In the genomic region with DNA sequence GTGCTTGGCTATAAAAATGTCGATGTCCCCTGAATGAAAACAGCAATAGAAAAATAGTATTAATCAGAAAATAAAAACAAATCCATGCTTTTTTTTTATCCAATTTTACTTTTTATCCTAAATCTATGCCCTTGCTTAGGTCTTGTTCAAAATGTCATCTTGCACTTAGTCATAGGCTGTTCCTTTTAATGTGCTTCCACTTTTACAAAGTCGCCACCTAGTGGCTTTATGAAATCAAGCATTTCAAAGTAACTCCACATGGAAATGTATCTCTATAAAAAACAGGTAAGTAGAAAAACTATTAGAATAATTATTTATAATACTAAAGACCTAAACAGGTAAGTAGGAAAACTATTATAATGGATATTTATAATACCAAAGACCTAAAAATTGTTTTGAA, we compare ENCODE assay signal across 7 mouse cellular contexts. TPM values are rescaled to one million over a fixed set of nuclear protein-coding genes. Genes with fewer than 3 reads are reported as not detected.
A peak's percentile ranks its signal among the peaks of the same experiment; 100 is the strongest.
DNase-seq lines count a peak whose midpoint lies in the region; ATAC-seq lines count a peak whose summit lies in the region.

No protein-coding gene starts in this region.

- no peak overlapping the region for H3K27ac ChIP-seq in forebrain, embryonic 13.5 days
- no peak overlapping the region for H3K27ac ChIP-seq in midbrain, embryonic 14.5 days (replicated peaks; ENCODE audit: low read depth, low read length)
- no peak overlapping the region for H3K27ac ChIP-seq in heart, embryonic 11.5 days (ENCODE audit: low read depth, low read length)

- 43% methylated on average over 2 of the region's 2 CpGs for WGBS in forebrain, embryonic 13.5 days
- 48% methylated on average over 2 of the region's 2 CpGs for WGBS in midbrain, embryonic 14.5 days
- 41% methylated on average over 2 of the region's 2 CpGs for WGBS in heart, embryonic 11.5 days (ENCODE audit: insufficient replicate concordance)

- peak; percentile 39 to 75 for DNase-seq in left cerebral cortex, postnatal 14 days (ENCODE audit: low spot score in 2 of 2)
- DNase-seq in left cerebral cortex, postnatal 36 days (ENCODE audit: low spot score in 2 of 2) = no peak
- DNase-seq in Muller cell, postnatal 12 days (ENCODE audit: inconsistent ontology term) = peak; percentile 22
- peak; percentile 83 for DNase-seq in midbrain, embryonic 14.5 days
- no peak for DNase-seq in left cerebral cortex, adult 18-20 months (ENCODE audit: low spot score in 2 of 2)

- H3K4me2 ChIP-seq in forebrain, embryonic 13.5 days = no peak overlapping the region
- H3K4me2 ChIP-seq in midbrain, embryonic 14.5 days (ENCODE audit: low read length) = no peak overlapping the region
- H3K4me2 ChIP-seq in heart, embryonic 11.5 days = no peak overlapping the region

- H3K4me3 ChIP-seq in forebrain, embryonic 13.5 days = no peak overlapping the region
- no peak overlapping the region for H3K4me3 ChIP-seq in midbrain, embryonic 14.5 days (replicated peaks; ENCODE audit: low read depth, low read length)
- no peak overlapping the region for H3K4me3 ChIP-seq in heart, embryonic 11.5 days (ENCODE audit: low read depth, low read length)

- peak; percentile 65 for ATAC-seq in forebrain, embryonic 13.5 days
- ATAC-seq in midbrain, embryonic 14.5 days (ENCODE audit: low FRiP score, low TSS enrichment) = peak; percentile 61; the same call in 1 of the 2 replicates
- ATAC-seq in heart, embryonic 11.5 days (replicated peaks; ENCODE audit: insufficient number of reproducible peaks, low FRiP score, low TSS enrichment) = no peak

- peaks cover 10% of the 10 kb centered on the region for H3K4me1 ChIP-seq in forebrain, embryonic 13.5 days
- H3K4me1 ChIP-seq in midbrain, embryonic 14.5 days (ENCODE audit: control insufficient read depth, insufficient read depth, low read length) = peaks cover 7% of the 10 kb centered on the region
- H3K4me1 ChIP-seq in heart, embryonic 11.5 days (ENCODE audit: control insufficient read depth, insufficient read depth, low read length) = peaks cover 7% of the 10 kb centered on the region; the same call in 1 of the 2 replicates

- H3K36me3 ChIP-seq in forebrain, embryonic 13.5 days (ENCODE audit: poor library complexity, severe bottlenecking) = peaks cover 32% of the 10 kb centered on the region
- H3K36me3 ChIP-seq in midbrain, embryonic 14.5 days (ENCODE audit: control insufficient read depth, insufficient read depth, low read length) = peaks cover 33% of the 10 kb centered on the region
- peaks cover 5% of the 10 kb centered on the region for H3K36me3 ChIP-seq in heart, embryonic 11.5 days (ENCODE audit: control insufficient read depth, insufficient read depth, low read length)

- H3K9me3 ChIP-seq in forebrain, embryonic 13.5 days (replicated peaks) = no peaks in the 10 kb centered on the region
- H3K9me3 ChIP-seq in midbrain, embryonic 14.5 days (ENCODE audit: control insufficient read depth, low read length) = no peaks in the 10 kb centered on the region
- no peaks in the 10 kb centered on the region for H3K9me3 ChIP-seq in heart, embryonic 11.5 days (replicated peaks; ENCODE audit: control insufficient read depth, low read length)

- no peaks in the 10 kb centered on the region for H3K27me3 ChIP-seq in forebrain, embryonic 13.5 days
- H3K27me3 ChIP-seq in midbrain, embryonic 14.5 days (ENCODE audit: control insufficient read depth, insufficient read depth, low read length) = no peaks in the 10 kb centered on the region
- H3K27me3 ChIP-seq in heart, embryonic 11.5 days (ENCODE audit: control insufficient read depth, insufficient read depth, low read length) = no peaks in the 10 kb centered on the region

- H3K9ac ChIP-seq in forebrain, embryonic 13.5 days = no peak overlapping the region
- no peak overlapping the region for H3K9ac ChIP-seq in midbrain, embryonic 14.5 days (replicated peaks; ENCODE audit: low read length)
- no peak overlapping the region for H3K9ac ChIP-seq in heart, embryonic 11.5 days (ENCODE audit: low read depth, low read length)

- intact Hi-C loops in left cerebral cortex, postnatal 14 days (cut with DNase I) = no loop called here
- intact Hi-C loops in left cerebral cortex, postnatal 36 days (cut with DNase I) = loop anchor here (10.0 kb wide), 1 partner anchor 1021 kb away; no protein-coding TSS in a partner anchor

RNA-seq across cellular contexts. Expression of gene Iqub, which starts 1.3 kb away (rescaled TPM):
- under 1 TPM; 0.79 to 0.95 TPM for total RNA-seq in left cerebral cortex, postnatal 14 days (2021)
- 1 to 10 TPM; 1.5 to 2.6 TPM for total RNA-seq in left cerebral cortex, postnatal 36 days (2021)
- 0.80 and 1.5 TPM in 2 replicates for polyA plus RNA-seq in forebrain, embryonic 13.5 days (2015; fragmentation: Nextera tagmentation; extraction: Ambion mirVana)
- polyA plus RNA-seq in midbrain, embryonic 14.5 days (2014; fragmentation: Nextera tagmentation; extraction: Ambion mirVana) = 1.3 and 1.6 TPM in 2 replicates
- total RNA-seq in left cerebral cortex, adult 18-20 months (2021) = 1 to 10 TPM; 1.5 to 2.7 TPM
- 0.30 and 0.48 TPM in 2 replicates for polyA plus RNA-seq in heart, embryonic 11.5 days (2014; fragmentation: Nextera tagmentation; extraction: Ambion mirVana)

RNA-seq across cellular contexts. Expression of gene Ndufa5, which starts 11.6 kb away (rescaled TPM):
- total RNA-seq in left cerebral cortex, postnatal 14 days (2021) = 100 to 1,000 TPM; 223 to 227 TPM
- total RNA-seq in left cerebral cortex, postnatal 36 days (2021) = 100 to 1,000 TPM; 247 to 273 TPM
- 316 and 362 TPM in 2 replicates for polyA plus RNA-seq in forebrain, embryonic 13.5 days (2015; fragmentation: Nextera tagmentation; extraction: Ambion mirVana)
- 348 and 442 TPM in 2 replicates for polyA plus RNA-seq in midbrain, embryonic 14.5 days (2014; fragmentation: Nextera tagmentation; extraction: Ambion mirVana)
- 100 to 1,000 TPM; 262 to 301 TPM for total RNA-seq in left cerebral cortex, adult 18-20 months (2021)
- polyA plus RNA-seq in heart, embryonic 11.5 days (2014; fragmentation: Nextera tagmentation; extraction: Ambion mirVana) = 597 and 625 TPM in 2 replicates

RNA-seq across cellular contexts. Expression of gene Asb15, which starts 11.7 kb away (rescaled TPM):
- total RNA-seq in left cerebral cortex, postnatal 14 days (2021) = not detected
- not detected for total RNA-seq in left cerebral cortex, postnatal 36 days (2021)
- not detected in 2 replicates for polyA plus RNA-seq in forebrain, embryonic 13.5 days (2015; fragmentation: Nextera tagmentation; extraction: Ambion mirVana)
- polyA plus RNA-seq in midbrain, embryonic 14.5 days (2014; fragmentation: Nextera tagmentation; extraction: Ambion mirVana) = 0.09 TPM in 1 of 2 replicates, not detected in the other
- not detected for total RNA-seq in left cerebral cortex, adult 18-20 months (2021)
- 0.11 and 0.15 TPM in 2 replicates for polyA plus RNA-seq in heart, embryonic 11.5 days (2014; fragmentation: Nextera tagmentation; extraction: Ambion mirVana)

Comparison
In these comparisons a context has a peak if more than half of its experiments do, and no peak if none do; other contexts are left out.
1. DNase-seq: peak in left cerebral cortex, postnatal 14 days (2 of 2), Muller cell, postnatal 12 days (single experiment) and midbrain, embryonic 14.5 days (single experiment); none in left cerebral cortex, postnatal 36 days (0 of 2) and left cerebral cortex, adult 18-20 months (0 of 2).